Mouse (Mus musculus): ENCODE data around the gene Ctnnd2. TPM values are rescaled to one million over a fixed set of nuclear protein-coding genes. Genes with fewer than 3 reads are reported as not detected.

The Ctnnd2 gene
- polyA plus RNA-seq, 1 experiment from 2014 or later: 0.15 TPM

DNA sequence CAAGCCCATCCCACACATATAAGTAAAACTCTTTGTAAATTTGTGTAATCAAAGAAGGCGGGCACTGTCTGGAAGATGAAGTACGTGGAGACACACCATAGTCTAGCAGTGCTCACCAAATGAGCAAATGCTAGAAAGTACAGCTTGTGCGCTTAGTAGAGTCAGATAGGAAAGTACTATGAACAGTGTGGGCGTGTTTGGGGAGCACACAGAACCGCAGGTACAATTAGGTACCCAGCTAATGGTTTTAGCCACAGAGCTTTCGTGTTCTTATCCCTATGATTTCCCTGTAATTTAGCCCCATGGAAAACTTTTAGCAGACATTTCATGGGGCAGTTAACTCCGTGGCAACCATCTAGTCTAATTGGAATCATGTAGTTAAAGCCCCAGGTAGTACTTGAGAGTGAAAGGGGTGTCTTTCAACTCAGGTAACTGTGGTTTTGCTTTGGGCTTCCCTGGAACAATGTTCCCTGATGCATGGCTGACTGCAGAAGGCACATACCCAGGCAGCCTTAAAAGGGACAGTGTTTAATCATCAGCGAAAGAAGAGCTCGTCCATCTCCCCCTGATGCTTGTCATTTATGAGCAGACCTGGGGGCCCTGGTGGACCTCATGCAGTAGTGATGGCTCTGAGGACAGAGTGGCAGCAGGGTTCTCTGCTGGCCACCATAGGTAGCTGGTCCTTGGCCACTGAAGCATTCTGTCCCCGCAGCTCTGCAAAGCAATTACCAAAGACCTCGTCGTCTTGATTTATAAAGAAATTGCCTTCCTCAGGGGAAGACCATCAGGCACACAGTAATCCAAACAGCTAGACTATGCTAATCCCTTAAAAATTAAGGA is 697.5 kb downstream of the Ctnnd2 start:
- DNase-seq (no peak), ATAC-seq (no peak)
- H3K4me1 ChIP-seq (ENCODE audit: insufficient read depth): no peaks in the 10 kb centered on the region
- H3K9me3 ChIP-seq (ENCODE audit: low read length): no peaks in the 10 kb centered on the region
- no peaks in the 10 kb centered on the region for H3K27me3 ChIP-seq (ENCODE audit: insufficient read depth, low read length)
- no peaks in the 10 kb centered on the region for H3K36me3 ChIP-seq (replicated peaks; ENCODE audit: insufficient read depth, low read length)
- H3K4me3 ChIP-seq (ENCODE audit: low read depth, low read length): no peak overlapping the region
- no peak overlapping the region for H3K4me2 ChIP-seq (ENCODE audit: low read depth, low read length)
- TF ChIP-seq EP300 (IDR thresholded peaks at IDR 0.05; ENCODE audit: low read depth) (no peak), CTCF (IDR thresholded peaks at IDR 0.05; ENCODE audit: low read depth) (no peak)
- no peak overlapping the region for H3K9ac ChIP-seq (replicated peaks)
- 76% methylated on average over 12 of the region's 12 CpGs for WGBS (ENCODE audit: insufficient replicate concordance)
- H3K27ac ChIP-seq (ENCODE audit: low read depth): no peak overlapping the region

DNA sequence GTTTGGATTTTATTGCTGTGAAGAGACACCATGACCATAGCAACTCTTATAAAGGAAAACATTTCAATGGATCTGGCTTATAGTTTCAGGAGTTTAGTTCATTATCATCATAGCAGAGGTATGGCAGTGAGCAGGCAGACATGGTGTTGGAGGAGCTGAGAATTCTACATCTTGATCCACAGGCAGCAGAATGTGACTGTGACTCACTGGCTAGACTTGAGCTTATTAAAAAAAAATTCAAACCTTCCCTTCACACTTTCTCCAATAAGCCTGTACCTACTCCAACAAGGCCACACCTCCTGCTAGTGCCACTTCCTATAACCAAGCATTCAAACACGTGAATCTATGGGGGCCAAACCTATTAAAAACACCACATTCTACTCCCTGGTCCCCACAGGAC is 703.1 kb downstream of the Ctnnd2 start:
- Histone ChIP-seq H3K4me1 (ENCODE audit: insufficient read depth) (no peaks in the 10 kb centered on the region), H3K36me3 (replicated peaks; ENCODE audit: insufficient read depth, low read length) (no peaks in the 10 kb centered on the region), H3K9ac (replicated peaks) (no peak overlapping the region), H3K4me2 (ENCODE audit: low read depth, low read length) (no peak overlapping the region), H3K4me3 (ENCODE audit: low read depth, low read length) (no peak overlapping the region), H3K27ac (ENCODE audit: low read depth) (no peak overlapping the region), H3K9me3 (ENCODE audit: low read length) (no peaks in the 10 kb centered on the region), H3K27me3 (ENCODE audit: insufficient read depth, low read length) (no peaks in the 10 kb centered on the region)
- no peak for DNase-seq
- TF ChIP-seq CTCF (IDR thresholded peaks at IDR 0.05; ENCODE audit: low read depth) (no peak), EP300 (IDR thresholded peaks at IDR 0.05; ENCODE audit: low read depth) (no peak)
- WGBS (ENCODE audit: insufficient replicate concordance): 53% methylated on average over 1 of the region's 1 CpGs
- ATAC-seq: no peak

DNA sequence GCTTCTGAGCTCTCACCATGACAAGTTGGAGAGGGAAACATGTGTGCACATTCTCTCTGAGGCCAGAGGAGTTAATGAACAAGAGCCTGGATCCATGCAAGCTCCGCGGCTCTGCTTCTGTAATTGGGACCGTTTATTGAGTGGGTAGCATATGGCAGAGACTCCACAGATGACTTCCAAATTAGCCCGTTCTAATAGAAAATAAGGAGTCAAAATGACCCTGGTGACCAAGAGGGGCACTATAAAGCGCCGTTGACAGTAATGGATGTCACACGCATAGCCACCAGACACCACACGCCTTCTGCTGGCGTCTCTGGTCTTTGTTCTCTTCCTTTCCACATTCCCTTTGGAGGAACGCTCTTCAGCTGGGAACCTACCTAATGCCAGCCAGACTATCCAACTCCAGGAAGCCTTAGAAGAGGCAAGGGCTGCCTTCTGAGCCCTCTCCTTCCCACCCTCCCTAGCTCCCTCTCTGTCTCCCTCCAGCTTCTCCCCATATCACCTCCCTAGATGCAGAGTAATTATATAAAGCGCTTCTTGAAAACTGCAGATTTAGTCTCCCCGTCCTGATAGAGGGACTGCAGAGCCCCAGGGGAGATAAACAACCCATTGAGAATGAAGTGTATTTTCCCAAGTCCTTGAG is 712.4 kb downstream of the Ctnnd2 start:
- Histone ChIP-seq H3K9ac (replicated peaks) (no peak overlapping the region), H3K9me3 (ENCODE audit: low read length) (no peaks in the 10 kb centered on the region), H3K4me1 (ENCODE audit: insufficient read depth) (no peaks in the 10 kb centered on the region), H3K4me2 (ENCODE audit: low read depth, low read length) (no peak overlapping the region), H3K27me3 (ENCODE audit: insufficient read depth, low read length) (no peaks in the 10 kb centered on the region), H3K36me3 (replicated peaks; ENCODE audit: insufficient read depth, low read length) (no peaks in the 10 kb centered on the region), H3K4me3 (ENCODE audit: low read depth, low read length) (no peak overlapping the region), H3K27ac (ENCODE audit: low read depth) (no peak overlapping the region)
- ATAC-seq (no peak), DNase-seq (no peak)
- 74% methylated on average over 12 of the region's 12 CpGs for WGBS (ENCODE audit: insufficient replicate concordance)
- TF ChIP-seq EP300 (IDR thresholded peaks at IDR 0.05; ENCODE audit: low read depth): no peak

DNA sequence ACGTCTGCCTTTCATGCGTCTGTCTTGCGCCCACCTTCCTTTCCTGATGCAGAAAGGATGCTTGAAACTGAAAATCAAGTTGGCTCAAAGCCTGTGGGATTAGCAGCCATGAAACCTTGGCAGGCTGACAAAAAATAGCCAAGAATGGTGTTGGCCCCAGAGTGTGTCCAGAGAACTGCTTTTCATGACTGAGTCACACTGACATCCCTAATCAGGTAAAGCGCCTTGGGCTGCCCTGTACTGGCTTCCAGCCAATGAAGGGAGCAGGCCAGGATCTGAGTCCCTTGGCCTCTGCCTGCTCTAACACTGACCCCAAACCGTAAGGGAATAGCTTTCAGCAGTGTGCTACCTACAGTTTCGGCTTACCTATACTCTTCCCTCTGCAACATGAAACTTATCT is 713.0 kb downstream of the Ctnnd2 start:
- no peaks in the 10 kb centered on the region for H3K27me3 ChIP-seq (ENCODE audit: insufficient read depth, low read length)
- H3K36me3 ChIP-seq (replicated peaks; ENCODE audit: insufficient read depth, low read length): no peaks in the 10 kb centered on the region

DNA sequence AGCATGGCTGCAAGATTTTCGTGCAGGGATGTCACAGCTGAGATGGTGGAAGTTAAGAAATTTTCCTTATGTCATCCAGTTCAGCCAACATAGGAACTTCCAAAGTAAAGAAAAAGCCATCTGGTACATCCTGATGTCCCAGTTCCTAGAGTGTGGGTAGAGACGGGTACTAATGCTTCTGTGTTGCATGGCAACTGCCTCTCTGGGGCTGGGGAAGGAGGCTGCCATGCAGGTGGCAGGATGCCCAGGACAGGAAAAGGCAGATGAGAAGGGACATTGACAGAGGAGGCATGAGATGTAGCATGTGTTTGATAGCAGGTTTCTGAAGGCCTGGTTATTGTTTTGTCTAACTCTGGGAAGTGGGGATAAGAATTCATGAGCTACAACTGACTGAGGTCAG is 715.2 kb downstream of the Ctnnd2 start:
- Histone ChIP-seq H3K4me2 (ENCODE audit: low read depth, low read length) (no peak overlapping the region), H3K4me3 (ENCODE audit: low read depth, low read length) (no peak overlapping the region), H3K4me1 (ENCODE audit: insufficient read depth) (no peaks in the 10 kb centered on the region), H3K27me3 (ENCODE audit: insufficient read depth, low read length) (no peaks in the 10 kb centered on the region), H3K36me3 (replicated peaks; ENCODE audit: insufficient read depth, low read length) (no peaks in the 10 kb centered on the region), H3K27ac (ENCODE audit: low read depth) (no peak overlapping the region), H3K9ac (replicated peaks) (no peak overlapping the region), H3K9me3 (ENCODE audit: low read length) (no peaks in the 10 kb centered on the region)
- 72% methylated on average over 2 of the region's 2 CpGs for WGBS (ENCODE audit: insufficient replicate concordance)
- TF ChIP-seq CTCF (IDR thresholded peaks at IDR 0.05; ENCODE audit: low read depth) (no peak), EP300 (IDR thresholded peaks at IDR 0.05; ENCODE audit: low read depth) (no peak)
- ATAC-seq: no peak
- no peak for DNase-seq

More for the DNA sequence above, 713.0 kb downstream of the Ctnnd2 start:
- H3K4me1 ChIP-seq (ENCODE audit: insufficient read depth): no peaks in the 10 kb centered on the region
- ATAC-seq: no peak
- no peak for DNase-seq
- H3K27ac ChIP-seq (ENCODE audit: low read depth): no peak overlapping the region
- H3K4me3 ChIP-seq (ENCODE audit: low read depth, low read length): no peak overlapping the region
- H3K4me2 ChIP-seq (ENCODE audit: low read depth, low read length): no peak overlapping the region
- WGBS (ENCODE audit: insufficient replicate concordance): 69% methylated on average over 6 of the region's 6 CpGs
- H3K9ac ChIP-seq (replicated peaks): no peak overlapping the region
- no peaks in the 10 kb centered on the region for H3K9me3 ChIP-seq (ENCODE audit: low read length)
- TF ChIP-seq EP300 (IDR thresholded peaks at IDR 0.05; ENCODE audit: low read depth) (no peak), CTCF (IDR thresholded peaks at IDR 0.05; ENCODE audit: low read depth) (no peak)

DNA sequence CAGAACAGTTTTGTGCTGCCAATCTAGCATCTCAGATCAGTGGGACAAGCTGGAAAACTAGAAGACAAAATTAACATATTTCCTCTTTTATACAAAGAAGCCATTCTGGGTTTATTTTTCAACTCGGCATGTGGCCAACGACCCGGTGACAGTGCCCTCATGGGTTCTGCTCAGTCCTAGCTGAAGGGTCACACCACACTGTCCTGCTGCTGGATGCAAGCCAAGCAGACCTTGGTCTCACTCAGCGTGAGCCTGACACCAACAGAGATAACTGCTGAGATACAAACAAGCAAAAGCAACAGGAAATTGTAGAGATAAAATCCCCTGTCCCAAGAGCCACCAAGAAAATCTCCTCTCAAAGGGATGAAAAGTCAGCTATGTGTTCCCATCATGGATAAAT is 719.6 kb downstream of the Ctnnd2 start:
- DNase-seq (no peak), ATAC-seq (no peak)
- no peaks in the 10 kb centered on the region for H3K4me1 ChIP-seq (ENCODE audit: insufficient read depth)
- 41% methylated on average over 4 of the region's 4 CpGs for WGBS (ENCODE audit: insufficient replicate concordance)
- H3K4me3 ChIP-seq (ENCODE audit: low read depth, low read length): no peak overlapping the region
- H3K27me3 ChIP-seq (ENCODE audit: insufficient read depth, low read length): no peaks in the 10 kb centered on the region
- TF ChIP-seq EP300 (IDR thresholded peaks at IDR 0.05; ENCODE audit: low read depth) (no peak), CTCF (IDR thresholded peaks at IDR 0.05; ENCODE audit: low read depth) (no peak)
- H3K9me3 ChIP-seq (ENCODE audit: low read length): no peaks in the 10 kb centered on the region
- H3K27ac ChIP-seq (ENCODE audit: low read depth): no peak overlapping the region
- H3K4me2 ChIP-seq (ENCODE audit: low read depth, low read length): no peak overlapping the region
- H3K9ac ChIP-seq (replicated peaks): no peak overlapping the region
- no peaks in the 10 kb centered on the region for H3K36me3 ChIP-seq (replicated peaks; ENCODE audit: insufficient read depth, low read length)

Measured in liver, postnatal 0 days (tissue).